Mouse (Mus musculus) urinary bladder, postnatal 14 days (tissue): ENCODE measurements around the gene Fcho2.
"Not testable (repeated sequence)": the region's sequence is repeated elsewhere in the genome, so short reads cannot be mapped to it uniquely, and the experiment has no call there.

Source experiments
- DNase-seq: peaks from one replicate; pipeline ENCODE4 v3.0.0; 2021; ENCODE audit warnings: low spot score

The Fcho2 gene

GRCm38 (mm10) chr13:98815147-98815785 is at the start of gene Fcho2:
Gene Fcho2 (minus strand): TSS chr13:98815449.
- peak; percentile 98 for DNase-seq

DNA sequence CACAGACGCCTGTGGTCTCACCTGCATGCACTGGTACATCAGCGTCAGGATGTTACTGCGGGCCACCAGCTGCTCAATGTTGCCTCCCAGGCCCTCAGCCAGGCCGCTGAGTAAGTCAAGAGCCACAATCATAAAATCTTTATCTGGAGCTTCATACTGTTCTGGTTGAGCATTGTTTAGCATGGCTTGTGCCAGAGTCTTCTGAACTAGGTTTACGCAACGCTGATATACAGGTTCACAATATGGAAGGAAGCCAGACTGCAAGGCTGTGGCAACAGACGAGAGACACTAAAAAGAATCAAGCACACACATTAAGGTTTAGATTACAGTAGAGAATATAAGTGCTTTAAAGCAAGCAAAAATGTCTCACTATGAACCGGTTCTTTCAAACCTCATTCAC is 40.0 kb upstream of the Fcho2 start:
- peak; percentile 16 for DNase-seq

DNA sequence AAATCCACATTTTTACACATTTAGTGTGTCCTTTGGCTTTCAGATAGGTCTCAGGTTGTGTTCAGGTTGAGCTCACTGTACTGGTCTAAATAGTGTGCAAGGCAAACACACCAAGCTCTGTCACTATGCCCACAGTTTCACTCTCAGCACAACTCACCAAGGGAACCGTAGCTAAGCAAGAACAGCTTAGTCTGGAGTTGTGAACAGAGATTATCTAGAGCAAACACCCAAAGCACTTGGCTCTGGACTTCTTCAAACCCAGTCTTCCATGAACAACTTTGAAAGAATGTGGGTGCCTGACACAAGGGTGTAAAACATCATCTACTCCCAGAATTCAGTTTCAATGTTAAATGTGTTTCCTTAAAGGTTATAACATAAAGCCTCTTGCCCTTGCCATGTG is 30.5 kb upstream of the Fcho2 start:
- DNase-seq, result no peak

DNA sequence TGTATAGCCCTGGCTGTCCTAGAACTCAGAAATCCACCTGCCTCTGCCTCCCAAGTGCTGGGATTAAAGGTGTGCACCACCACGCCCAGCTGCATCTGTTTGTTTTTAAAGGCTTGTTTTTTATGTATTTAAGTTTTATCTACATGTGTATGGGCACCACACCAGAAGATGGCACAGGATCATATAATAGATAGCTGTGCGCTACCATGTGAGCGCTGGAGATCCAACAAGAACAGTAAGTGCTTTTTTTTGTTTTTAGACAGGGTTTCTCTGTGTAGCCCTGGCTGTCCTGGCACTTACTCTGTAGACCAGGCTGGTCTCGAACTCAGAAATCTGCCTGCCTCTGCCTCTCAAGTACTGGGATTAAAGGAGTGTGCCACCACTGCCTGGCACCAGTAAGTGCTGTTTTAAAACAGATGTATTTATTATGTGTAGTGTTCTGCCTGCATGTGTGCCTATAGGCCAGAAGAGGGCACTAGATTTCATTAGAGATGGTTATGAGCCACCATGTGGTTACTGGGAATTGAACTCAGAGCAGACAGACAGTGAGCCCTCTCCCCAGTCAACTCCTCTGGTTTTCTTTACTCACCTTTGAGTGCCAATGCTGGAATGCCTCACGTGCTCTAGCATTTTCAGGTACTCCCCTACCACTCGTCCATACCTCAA is 21.3 kb upstream of the Fcho2 start:
- no peak for DNase-seq

DNA sequence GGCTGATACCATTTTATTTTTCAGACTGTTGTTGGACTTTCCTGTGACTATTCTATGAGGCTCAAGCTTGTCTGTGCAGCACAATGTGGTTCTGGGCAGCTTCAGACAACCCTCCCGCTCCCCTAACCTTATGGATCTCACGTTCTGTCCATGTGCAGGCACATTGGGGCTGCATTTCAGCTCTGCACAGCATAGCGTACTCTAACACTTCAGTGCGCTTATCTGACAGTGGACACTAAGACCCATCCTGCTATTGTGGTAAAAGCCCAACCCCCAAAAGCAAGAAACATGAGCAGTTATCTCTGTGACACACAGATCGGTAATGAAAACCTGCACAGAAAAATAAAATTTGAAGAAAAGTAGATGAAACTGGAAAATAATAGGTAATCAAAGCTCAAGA is 20.5 kb upstream of the Fcho2 start:
- DNase-seq, result no peak

DNA sequence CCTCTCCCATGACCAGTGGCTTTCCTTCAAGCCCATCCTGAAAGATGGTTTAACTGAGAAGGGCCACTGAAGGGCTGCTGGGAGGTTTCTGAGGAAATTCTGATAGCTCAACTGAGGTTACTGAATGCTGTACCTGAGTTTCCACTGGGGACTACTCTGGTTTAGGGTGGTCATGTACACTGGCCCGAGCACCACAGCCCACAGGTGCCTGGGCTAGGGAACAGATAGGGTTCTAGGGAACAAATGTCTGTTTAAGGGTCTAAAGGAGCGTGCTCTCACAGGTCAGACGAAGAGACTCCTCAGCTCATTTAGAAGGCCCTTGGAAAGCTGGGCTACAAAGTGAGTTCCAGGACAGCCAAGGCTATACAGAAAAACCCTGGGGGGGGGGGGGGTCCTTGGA is 19.5 kb upstream of the Fcho2 start:
- DNase-seq, result no peak

DNA sequence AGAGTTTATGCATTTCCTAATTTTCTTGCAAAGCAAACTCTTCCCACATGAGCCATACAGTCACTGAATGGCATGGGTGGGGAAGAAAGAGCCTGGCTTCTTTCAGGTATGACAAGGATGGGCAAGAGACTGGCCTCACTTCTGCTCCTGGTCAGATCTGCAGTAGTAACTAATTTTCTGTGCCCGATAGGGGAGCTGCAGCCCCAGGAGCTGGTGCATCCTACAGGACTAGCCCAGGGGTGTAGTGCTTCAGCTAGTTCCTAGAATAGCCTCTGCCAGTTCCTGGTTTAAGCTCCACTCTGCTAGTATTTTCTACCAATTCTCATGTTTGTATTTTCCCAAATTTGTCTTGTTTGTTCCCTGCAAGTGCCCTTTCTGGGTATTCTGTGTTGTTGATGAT is 18.9 kb upstream of the Fcho2 start:
- no peak for DNase-seq

DNA sequence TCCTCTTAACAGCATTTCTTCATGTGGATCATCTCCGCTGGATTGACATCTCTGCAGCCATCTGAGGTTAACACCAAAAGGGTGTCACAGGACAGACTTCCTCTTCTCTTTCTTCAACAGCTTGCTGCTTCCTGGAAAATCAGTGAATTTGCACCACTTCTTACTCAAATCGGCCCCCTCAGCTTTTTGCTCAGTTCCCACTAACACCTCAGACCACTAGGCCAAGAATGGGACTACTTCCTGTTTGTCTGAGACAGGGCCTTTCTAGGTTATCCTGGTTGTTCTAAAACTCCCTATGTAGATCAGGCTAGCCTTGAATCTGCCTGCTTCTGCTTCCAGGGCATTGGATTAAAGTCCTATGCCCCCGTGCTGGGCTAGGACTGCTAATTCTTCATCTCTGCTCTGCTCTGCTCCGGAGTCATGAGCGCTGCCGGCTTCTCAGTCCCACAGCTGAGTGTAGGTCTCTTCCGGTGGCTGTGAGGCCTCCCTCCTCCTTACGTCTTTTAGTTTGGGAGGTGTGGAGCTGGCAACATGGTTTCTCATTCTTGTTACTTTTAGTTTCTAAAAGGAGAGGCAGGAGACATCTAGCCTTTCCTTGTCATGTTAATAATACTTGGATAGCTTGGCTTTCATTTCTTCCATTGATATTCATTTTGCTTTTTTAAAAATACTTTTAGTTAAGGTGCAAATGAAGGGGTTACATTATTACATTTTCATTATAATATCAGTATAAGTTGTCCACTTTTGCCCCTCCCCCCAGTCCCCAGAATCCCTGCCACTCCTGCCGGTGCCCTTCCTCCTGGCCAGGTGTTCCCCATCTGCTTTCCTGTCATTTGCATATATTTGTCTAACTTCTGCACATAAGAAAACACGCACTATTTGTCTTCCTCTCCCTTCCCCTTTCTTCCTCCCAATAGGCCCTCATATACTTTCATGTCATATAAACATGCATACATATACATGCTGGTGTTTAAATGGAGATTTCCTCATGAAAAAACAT is 17.5 kb upstream of the Fcho2 start:
- DNase-seq, result no peak

DNA sequence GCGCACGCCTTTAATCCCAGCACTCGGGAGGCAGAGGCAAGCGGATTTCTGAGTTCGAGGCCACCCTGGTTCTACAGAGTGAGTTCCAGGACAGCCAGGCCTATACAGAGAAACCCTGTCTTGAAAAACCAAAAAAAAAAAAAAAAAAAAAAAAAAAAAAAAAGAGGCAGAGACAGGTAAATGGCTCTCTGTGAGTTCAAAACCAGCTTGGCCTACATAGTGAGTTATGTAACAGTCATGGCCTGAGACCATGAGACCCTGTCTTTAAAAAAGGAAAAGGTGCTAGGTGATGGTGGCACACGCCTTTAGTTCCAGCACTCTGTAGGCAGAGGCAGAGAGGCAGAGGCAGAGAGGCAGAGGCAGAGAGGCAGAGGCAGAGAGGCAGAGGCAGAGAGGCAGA is 13.8 kb upstream of the Fcho2 start:
- DNase-seq, result not testable (repeated sequence)

- DNase-seq, result no peak
Measured at GRCm38 (mm10) chr13:98825574-98825973, 10.3 kb upstream of the Fcho2 start.

DNA sequence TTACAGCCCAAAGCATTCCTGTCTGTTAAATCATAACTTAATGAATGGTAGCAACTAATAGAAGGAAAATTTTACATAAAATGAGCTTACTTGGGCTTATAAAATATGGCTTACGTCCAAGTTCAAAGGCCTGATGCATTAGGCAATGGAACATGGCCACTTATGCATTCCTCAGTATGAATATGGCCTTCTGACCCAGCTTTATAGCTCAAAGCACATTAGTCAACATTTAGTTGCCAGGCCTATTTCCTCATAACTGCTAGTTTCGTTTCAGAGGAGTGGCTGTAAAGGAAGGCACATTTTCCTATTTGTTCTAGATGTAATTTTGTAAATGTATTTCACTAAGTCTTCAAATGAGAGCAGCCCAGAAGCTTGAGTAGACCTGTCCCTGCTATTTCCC is 3.8 kb upstream of the Fcho2 start:
- no peak for DNase-seq

GRCm38 (mm10) chr13:98818205-98818604 is 3.0 kb upstream of the Fcho2 start:
- no peak for DNase-seq

- no peak for DNase-seq
Measured at GRCm38 (mm10) chr13:98817766-98818165, 2.5 kb upstream of the Fcho2 start.

- DNase-seq, result not testable (repeated sequence)
Measured at GRCm38 (mm10) chr13:98816981-98817660, 1.9 kb upstream of the Fcho2 start.

- DNase-seq, result no peak
Measured at GRCm38 (mm10) chr13:98816571-98816970, 1.3 kb upstream of the Fcho2 start.

GRCm38 (mm10) chr13:98814275-98815040 is 791 bp downstream of the Fcho2 start:
- DNase-seq, result peak; percentile 54

DNA sequence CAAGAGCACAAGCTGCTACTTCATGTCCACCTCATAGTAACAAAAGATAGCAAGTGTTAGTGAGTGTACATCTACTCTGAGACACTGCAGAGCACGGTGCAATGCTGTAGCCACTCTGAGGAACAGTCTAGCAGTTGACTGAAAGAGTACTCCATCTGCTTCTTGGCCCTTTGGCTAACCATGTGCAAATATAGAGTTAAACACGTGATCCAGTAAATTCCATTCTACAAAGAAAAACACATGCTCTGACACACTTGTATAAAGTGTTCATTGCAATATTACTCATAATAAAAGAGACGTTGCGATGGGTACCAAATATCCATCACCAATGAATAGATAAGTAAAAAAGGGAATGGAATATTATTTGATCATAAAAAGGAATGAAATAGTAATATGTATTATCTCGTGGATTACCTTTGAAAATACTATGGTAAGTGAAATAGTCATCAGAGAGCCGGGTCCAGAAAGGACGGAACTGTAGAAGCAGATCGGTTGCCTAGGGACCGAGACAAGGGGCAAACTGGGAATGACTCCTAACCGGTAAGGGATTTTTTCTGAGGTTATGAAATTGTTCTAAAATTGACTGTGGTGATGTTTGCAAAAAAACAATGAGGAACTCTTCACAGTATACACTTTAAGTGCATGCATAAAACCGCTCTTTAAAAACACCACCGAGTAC is 1.5 kb downstream of the Fcho2 start:
- no peak for DNase-seq

DNA sequence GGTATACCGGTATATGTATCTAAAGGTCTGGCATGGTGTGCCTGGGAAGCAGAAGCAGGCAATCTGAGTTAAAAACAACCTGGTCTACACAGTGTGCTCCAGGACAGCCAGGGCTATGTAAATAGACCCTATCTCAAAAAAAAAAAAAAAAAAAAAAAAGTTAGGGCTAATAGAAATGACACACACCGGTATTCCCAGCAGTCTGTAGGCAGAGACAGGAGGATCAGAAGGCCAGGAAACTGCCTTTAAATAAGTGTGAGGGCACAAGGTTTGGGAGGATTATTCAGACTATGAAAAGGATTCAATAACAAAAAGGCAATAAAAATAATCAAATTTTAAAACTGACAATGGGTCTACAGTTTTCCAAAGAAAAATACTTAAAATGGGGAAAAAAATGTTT is 2.1 kb downstream of the Fcho2 start:
- DNase-seq, result no peak

- no peak for DNase-seq
Measured at GRCm38 (mm10) chr13:98812285-98812684, 3.0 kb downstream of the Fcho2 start.

GRCm38 (mm10) chr13:98810143-98810542 is 5.1 kb downstream of the Fcho2 start:
- DNase-seq, result no peak

DNA sequence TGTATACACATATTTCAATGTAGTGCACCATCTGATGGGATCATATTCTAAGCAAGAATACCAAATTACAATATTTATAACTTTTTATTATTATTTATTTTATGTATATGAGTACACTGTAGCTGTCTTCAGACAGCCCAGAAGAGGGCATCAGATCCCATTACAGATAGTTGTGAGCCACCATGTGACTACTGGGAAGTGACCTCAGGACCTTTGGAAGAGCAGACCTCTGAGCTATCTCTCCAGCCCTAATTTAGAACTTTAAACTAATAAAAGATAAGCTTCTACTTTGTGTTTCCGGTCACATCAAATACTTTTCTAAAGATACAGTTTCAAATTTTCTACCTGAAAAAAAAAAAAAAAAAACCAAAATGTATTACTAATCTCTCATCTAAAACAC is 6.2 kb downstream of the Fcho2 start:
- DNase-seq, result no peak
